Mouse (Mus musculus) limb, embryonic 11.5 days (tissue): ENCODE results near the gene Arpc2. TPM values are rescaled to one million over a fixed set of nuclear protein-coding genes. Genes with fewer than 3 reads are reported as not detected.

Experiments used
- ATAC-seq: fragments of 200-750 bp; cut with Nextera tagmentation; 2 replicates; pipeline ENCODE4 v1.8.0; 2017; ENCODE audit warnings: low read depth; ENCODE audit not compliant: insufficient number of reproducible peaks, low FRiP score, low TSS enrichment
- DNase-seq: peaks from one replicate; pipeline ENCODE4 v3.0.0-alpha.2; 2015; ENCODE audit warnings: low spot score
- H3K27ac ChIP-seq: fragments of 300-500 bp; sonication (generic); replicated peaks from 2 replicates; pipeline ENCODE4 v1.5.1; 2014; ENCODE audit warnings: low read depth, mild to moderate bottlenecking, low read length
- H3K27me3 ChIP-seq: fragments of 300-500 bp; sonication (generic); 2 replicates; pipeline ENCODE4 v1.6.1; 2014; ENCODE audit warnings: mild to moderate bottlenecking, low read length, mixed read lengths; ENCODE audit not compliant: control insufficient read depth, insufficient read depth
- H3K36me3 ChIP-seq: fragments of 300-500 bp; sonication (generic); 2 replicates; pipeline ENCODE4 v1.6.1; 2014; ENCODE audit warnings: mild to moderate bottlenecking, low read length, moderate library complexity, mixed read lengths; ENCODE audit not compliant: control insufficient read depth, insufficient read depth
- H3K4me1 ChIP-seq: fragments of 300-500 bp; sonication (generic); 2 replicates; pipeline ENCODE4 v1.6.1; 2014; ENCODE audit warnings: low read length, mixed read lengths; ENCODE audit not compliant: control insufficient read depth, insufficient read depth
- H3K4me2 ChIP-seq: fragments of 300-500 bp; sonication (generic); 2 replicates; pipeline ENCODE4 v1.6.1; 2014; ENCODE audit warnings: low read depth, mild to moderate bottlenecking, moderate library complexity; ENCODE audit not compliant: severe bottlenecking
- H3K4me3 ChIP-seq: fragments of 300-500 bp; sonication (generic); 2 replicates; pipeline ENCODE4 v1.5.1; 2014; ENCODE audit warnings: low read depth, low read length
- H3K9ac ChIP-seq: fragments of 300-500 bp; sonication (generic); 2 replicates; pipeline ENCODE4 v1.6.1; 2014; ENCODE audit warnings: mild to moderate bottlenecking, low read length
- H3K9me3 ChIP-seq: fragments of 300-500 bp; sonication (generic); 2 replicates; pipeline ENCODE4 v1.6.1; 2016; ENCODE audit warnings: low read length; ENCODE audit not compliant: control insufficient read depth
- WGBS: fragments of 180-500 bp; shearing (Covaris S2); extraction: QIAGEN DNeasy Blood & Tissue Kit; methylation state at CpG from one replicate; pipeline ENCODE4 v1.1.7; 2014; 5-methylcytosine and 5-hydroxymethylcytosine counted together
- polyA plus RNA-seq: library from polyadenylated mRNA; unstranded; fragments of >200 nt; fragmentation: Nextera tagmentation; extraction: Ambion mirVana; gene quantifications from 2 replicates; pipeline ENCODE4 v1.2.1, GENCODE M21; 2014

The Arpc2 gene
- polyA plus RNA-seq, 1 experiment from 2014 or later = 323 TPM

GRCm38 (mm10) chr1:74289248-74289647 is 53.4 kb downstream of the Arpc2 start:
- ATAC-seq (no peak), DNase-seq (no peak)
- Histone ChIP-seq H3K27me3 (no peaks in the 10 kb centered on the region), H3K9me3 (no peaks in the 10 kb centered on the region), H3K4me1 (peaks cover 8% of the 10 kb centered on the region), H3K4me2 (no peak overlapping the region), H3K4me3 (no peak overlapping the region), H3K36me3 (peaks cover 6% of the 10 kb centered on the region), H3K27ac (no peak overlapping the region), H3K9ac (no peak overlapping the region)
- WGBS = 88% methylated on average over 9 of the region's 9 CpGs

GRCm38 (mm10) chr1:74289740-74290139 is 53.9 kb downstream of the Arpc2 start:
- DNase-seq (no peak), ATAC-seq (no peak)
- H3K4me1 ChIP-seq = peaks cover 8% of the 10 kb centered on the region
- H3K4me2 ChIP-seq = no peak overlapping the region
- H3K9ac ChIP-seq = no peak overlapping the region
- WGBS = 83% methylated on average over 2 of the region's 2 CpGs
- H3K27me3 ChIP-seq = no peaks in the 10 kb centered on the region
- H3K4me3 ChIP-seq = no peak overlapping the region
- H3K27ac ChIP-seq = no peak overlapping the region
- H3K9me3 ChIP-seq = no peaks in the 10 kb centered on the region
- H3K36me3 ChIP-seq = peaks cover 6% of the 10 kb centered on the region

GRCm38 (mm10) chr1:74290141-74290540 is 54.3 kb downstream of the Arpc2 start:
- Histone ChIP-seq H3K4me1 (peaks cover 11% of the 10 kb centered on the region), H3K27ac (no peak overlapping the region), H3K27me3 (no peaks in the 10 kb centered on the region), H3K4me3 (no peak overlapping the region), H3K9me3 (no peaks in the 10 kb centered on the region), H3K4me2 (no peak overlapping the region), H3K9ac (no peak overlapping the region), H3K36me3 (peaks cover 6% of the 10 kb centered on the region)
- 95% methylated on average over 5 of the region's 5 CpGs for WGBS
- no peak for ATAC-seq
- DNase-seq = no peak

- WGBS = 91% methylated on average over 11 of the region's 11 CpGs
- Histone ChIP-seq H3K4me1 (peaks cover 19% of the 10 kb centered on the region), H3K36me3 (peaks cover 6% of the 10 kb centered on the region)
These were observed 56.6 kb downstream of the Arpc2 start for GRCm38 (mm10) chr1:74292331-74293020.

DNA sequence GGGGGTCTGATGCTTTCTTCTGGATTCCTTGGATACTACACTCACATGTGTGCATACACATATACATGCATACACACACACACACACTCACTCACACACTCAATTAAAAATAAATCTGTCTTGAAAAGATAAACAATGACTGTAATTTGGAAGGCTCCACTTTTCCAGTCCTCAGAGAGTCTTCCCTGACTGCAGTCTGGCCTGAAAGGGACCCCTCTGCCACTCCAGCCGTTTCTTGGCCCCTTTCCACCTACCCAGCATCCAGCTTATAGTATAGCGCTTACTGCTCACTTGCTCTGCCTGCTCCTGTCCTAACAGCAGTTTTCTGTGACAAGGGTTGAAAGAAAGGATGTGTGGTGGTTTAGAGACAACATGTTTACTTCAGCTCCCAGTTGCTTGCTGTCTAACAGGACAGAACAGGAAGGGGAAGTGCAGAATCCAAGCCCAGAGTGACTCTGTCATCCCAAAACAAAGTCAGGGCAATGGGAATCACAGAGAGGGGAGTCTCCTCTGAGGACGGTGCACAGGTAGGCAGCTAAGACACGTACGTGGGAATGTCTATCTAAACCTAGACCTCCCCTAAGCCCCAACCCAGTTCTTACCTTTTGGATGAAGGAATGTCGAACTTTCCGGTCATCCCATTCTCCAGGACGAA is 57.5 kb downstream of the Arpc2 start:
- H3K9me3 ChIP-seq = no peaks in the 10 kb centered on the region
- ATAC-seq = no peak
- H3K4me3 ChIP-seq = no peak overlapping the region
- H3K27ac ChIP-seq = no peak overlapping the region
- DNase-seq = no peak
- H3K4me1 ChIP-seq = peaks cover 19% of the 10 kb centered on the region
- no peak overlapping the region for H3K4me2 ChIP-seq
- 90% methylated on average over 8 of the region's 8 CpGs for WGBS
- no peaks in the 10 kb centered on the region for H3K27me3 ChIP-seq
- no peak overlapping the region for H3K9ac ChIP-seq
- peaks cover 6% of the 10 kb centered on the region for H3K36me3 ChIP-seq

More at GRCm38 (mm10) chr1:74292331-74293020, 56.6 kb downstream of the Arpc2 start:
- Histone ChIP-seq H3K27ac (no peak overlapping the region), H3K9me3 (no peaks in the 10 kb centered on the region), H3K4me2 (no peak overlapping the region), H3K27me3 (no peaks in the 10 kb centered on the region), H3K9ac (no peak overlapping the region), H3K4me3 (no peak overlapping the region)
- DNase-seq (no peak), ATAC-seq (no peak)

- Histone ChIP-seq H3K9ac (no peak overlapping the region), H3K4me1 (peaks cover 19% of the 10 kb centered on the region), H3K36me3 (no peaks in the 10 kb centered on the region; the same call in none of the 2 replicates), H3K4me3 (no peak overlapping the region), H3K27me3 (no peaks in the 10 kb centered on the region), H3K9me3 (no peaks in the 10 kb centered on the region), H3K27ac (no peak overlapping the region), H3K4me2 (no peak overlapping the region)
- ATAC-seq = no peak
- WGBS = 97% methylated on average over 3 of the region's 3 CpGs
- no peak for DNase-seq
These were observed 58.3 kb downstream of the Arpc2 start for GRCm38 (mm10) chr1:74294090-74294643.

- no peak for ATAC-seq
- no peaks in the 10 kb centered on the region; the same call in none of the 2 replicates for H3K36me3 ChIP-seq
- no peaks in the 10 kb centered on the region for H3K27me3 ChIP-seq
- no peaks in the 10 kb centered on the region for H3K9me3 ChIP-seq
- H3K4me3 ChIP-seq = no peak overlapping the region
- H3K4me1 ChIP-seq = peaks cover 19% of the 10 kb centered on the region
- no peak overlapping the region for H3K4me2 ChIP-seq
- no peak for DNase-seq
- peak overlapping the region; percentile 81 for H3K27ac ChIP-seq
- 88% methylated on average over 6 of the region's 6 CpGs for WGBS
- H3K9ac ChIP-seq = no peak overlapping the region
These were observed 59.0 kb downstream of the Arpc2 start for GRCm38 (mm10) chr1:74294733-74295455.

GRCm38 (mm10) chr1:74295456-74296171 is 59.7 kb downstream of the Arpc2 start:
- H3K4me1 ChIP-seq = peaks cover 19% of the 10 kb centered on the region
- H3K9me3 ChIP-seq = no peaks in the 10 kb centered on the region
- peak; percentile 63 for DNase-seq
- H3K36me3 ChIP-seq = no peaks in the 10 kb centered on the region; the same call in 1 of the 2 replicates
- WGBS = 21% methylated on average over 9 of the region's 9 CpGs
- H3K4me2 ChIP-seq = peak overlapping the region; percentile 33
- no peak overlapping the region for H3K4me3 ChIP-seq
- ATAC-seq = peak; percentile 61; the same call in 1 of the 2 replicates
- peak overlapping the region; percentile 49; the same call in 1 of the 2 replicates for H3K9ac ChIP-seq
- no peaks in the 10 kb centered on the region for H3K27me3 ChIP-seq
- peak overlapping the region; percentile 81 for H3K27ac ChIP-seq
